Mouse (Mus musculus) gastrocnemius, postnatal 14 days (tissue): Measurements from ENCODE around the gene Gnao1. TPM values are rescaled to one million over a fixed set of nuclear protein-coding genes. Genes with fewer than 3 reads are reported as not detected.

Experiments
- DNase-seq: peaks from one replicate; pipeline ENCODE4 v3.0.0; 2021; ENCODE audit warnings: mixed read lengths
- intact Hi-C: fragments of 180-260 bp; cut with DNase I; formaldehyde crosslinking; loops from one replicate; pipeline ENCODE4 v1.15.1; 2025; ENCODE audit warnings: low total_unique reads
- total RNA-seq, 2 experiments: library from RNA; stranded (reverse); gene quantifications; 2 replicates each; pipeline ENCODE4 v1.2.3; 2021

The Gnao1 gene
- total RNA-seq, 2 experiments from 2014 or later: 11.1 to 11.6 TPM

DNA sequence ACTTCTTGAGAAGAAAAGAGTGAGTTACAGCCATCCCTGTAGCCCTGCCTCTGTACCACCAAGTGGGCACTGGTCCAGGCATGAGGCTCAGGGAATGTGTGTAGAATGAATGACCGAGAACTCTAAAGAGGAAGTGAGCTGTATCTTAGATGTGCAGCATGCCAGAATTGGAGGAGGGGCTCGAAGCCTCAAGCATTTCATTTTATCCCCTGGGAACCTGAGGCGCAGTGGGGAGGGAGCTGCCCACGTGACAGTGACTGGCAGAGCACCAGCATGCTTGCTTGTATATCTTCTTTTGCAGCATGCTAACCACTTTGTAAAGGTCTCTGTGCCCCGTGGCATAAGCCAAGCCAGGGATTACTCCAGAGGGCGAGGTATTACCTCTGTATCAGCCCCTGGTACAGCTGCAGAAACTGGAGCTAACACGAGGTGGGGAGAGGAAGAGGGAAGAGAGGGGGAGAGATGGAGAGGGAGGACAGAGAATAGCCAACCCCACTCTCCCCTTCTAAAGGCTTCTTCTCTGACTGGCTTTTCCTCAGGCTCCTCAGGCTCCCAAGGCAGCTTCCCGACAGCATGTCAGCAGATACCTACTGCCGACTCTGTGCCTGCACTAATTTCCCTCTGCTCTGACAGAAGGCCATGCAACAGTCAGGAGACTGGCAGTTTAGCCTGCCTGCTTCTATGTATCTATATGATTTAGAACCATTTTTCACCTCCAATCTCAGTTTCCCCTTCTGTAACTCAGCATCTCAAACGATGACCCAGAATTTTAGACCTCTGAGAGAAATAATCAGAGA lies 31.4 kb downstream of the Gnao1 start:
- intact Hi-C loops: no loop called here
- DNase-seq: peak; percentile 19

DNA sequence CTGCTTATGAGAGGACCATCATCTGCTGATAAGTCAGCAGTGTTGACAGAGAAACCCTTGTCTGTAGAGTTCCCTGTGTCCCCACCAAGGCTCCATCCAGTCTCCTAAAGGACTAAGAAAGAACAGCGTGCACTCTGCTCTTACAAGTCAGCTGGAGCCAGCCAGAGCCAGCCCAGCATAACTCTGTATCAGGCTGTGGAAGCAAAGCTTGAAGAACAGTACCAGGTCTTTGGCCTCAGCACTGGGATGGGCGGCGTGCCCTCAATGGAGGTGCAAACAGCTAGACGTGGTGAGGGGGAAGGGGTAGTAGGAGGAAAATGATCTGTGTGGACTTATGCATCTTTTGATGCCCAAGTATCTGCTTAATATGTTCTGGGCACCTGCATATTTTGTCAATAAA lies 32.8 kb downstream of the Gnao1 start:
- no peak for DNase-seq
- intact Hi-C loops: no loop called here

- intact Hi-C loops: no loop called here
- DNase-seq: no peak
Measured at GRCm38 (mm10) chr8:93843858-93844502, 34.2 kb downstream of the Gnao1 start.

DNA sequence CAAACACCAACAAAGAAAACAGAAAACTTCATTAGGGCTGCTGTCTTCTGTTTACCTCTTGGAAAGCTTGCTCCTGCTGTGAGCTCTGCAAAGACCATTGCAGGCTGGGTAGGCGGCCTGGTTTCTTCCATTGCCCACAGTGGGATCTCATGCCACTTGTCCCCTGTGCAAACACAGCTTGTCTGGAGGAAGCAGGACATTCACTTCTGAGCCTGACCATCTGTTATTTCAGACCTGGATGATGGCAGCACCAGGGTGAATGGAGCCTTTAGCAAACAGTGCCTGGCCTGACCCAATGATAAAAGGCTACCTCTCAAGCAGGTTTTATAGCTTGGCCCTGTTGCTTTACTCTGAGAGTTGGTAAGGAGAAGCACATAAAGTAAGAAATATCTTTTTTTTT lies 35.4 kb downstream of the Gnao1 start:
- intact Hi-C loops: no loop called here
- DNase-seq: no peak

DNA sequence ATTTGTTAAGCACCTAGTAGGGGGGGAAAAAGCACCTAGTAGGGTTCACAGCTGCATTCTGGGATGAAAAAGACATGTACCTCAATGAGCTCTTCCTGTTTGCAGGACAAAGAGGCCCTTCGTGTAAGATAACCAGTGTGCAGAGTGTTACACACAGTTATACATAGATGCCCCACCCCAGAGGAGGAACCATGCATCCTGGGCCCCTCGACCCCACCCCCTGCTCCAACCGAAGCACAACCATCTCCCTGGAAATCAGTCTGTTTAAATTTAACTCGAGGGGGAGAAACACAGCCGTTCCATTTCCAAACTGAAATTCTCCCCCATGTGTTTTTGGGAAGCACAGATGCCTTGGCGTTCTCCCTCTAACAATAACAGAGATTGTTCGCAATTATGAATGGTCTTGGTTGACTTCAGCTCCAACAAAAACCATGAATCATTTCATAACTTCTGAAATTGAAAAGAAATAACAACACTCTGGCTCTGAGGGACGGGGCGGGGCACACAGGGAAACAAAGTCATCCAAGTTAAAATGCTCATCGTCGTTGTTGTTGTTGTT lies 42.4 kb downstream of the Gnao1 start:
- intact Hi-C loops: no loop called here
- no peak for DNase-seq

DNA sequence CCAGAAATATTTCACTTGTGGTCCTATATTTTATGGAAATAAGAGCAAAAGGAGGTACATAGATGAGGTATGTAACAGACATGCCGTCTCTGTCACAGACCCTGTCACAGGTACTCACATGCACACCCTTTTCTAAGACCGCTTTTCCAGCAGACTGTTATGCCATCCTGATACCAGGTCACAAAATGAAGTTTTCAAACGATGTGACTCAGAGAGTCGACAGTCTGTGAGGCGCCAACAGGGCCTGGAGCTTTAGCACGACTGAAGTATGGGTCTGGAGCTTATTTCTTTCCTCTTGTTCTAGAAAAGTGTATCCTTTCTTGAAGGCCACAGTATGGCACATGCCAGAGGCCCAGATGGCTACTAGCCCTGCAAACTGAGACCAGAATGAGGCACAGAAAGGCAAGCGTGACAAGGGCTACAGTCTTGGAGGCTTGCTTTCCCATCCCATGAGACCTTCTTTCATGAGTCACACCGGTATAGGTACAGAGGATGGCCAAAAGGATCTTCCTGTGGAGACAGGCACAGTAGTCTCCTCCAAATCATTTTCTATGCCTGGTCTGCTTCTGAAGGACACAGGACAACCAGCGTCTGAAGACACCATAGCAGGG lies 43.2 kb downstream of the Gnao1 start:
- no peak for DNase-seq
- intact Hi-C loops: no loop called here

DNA sequence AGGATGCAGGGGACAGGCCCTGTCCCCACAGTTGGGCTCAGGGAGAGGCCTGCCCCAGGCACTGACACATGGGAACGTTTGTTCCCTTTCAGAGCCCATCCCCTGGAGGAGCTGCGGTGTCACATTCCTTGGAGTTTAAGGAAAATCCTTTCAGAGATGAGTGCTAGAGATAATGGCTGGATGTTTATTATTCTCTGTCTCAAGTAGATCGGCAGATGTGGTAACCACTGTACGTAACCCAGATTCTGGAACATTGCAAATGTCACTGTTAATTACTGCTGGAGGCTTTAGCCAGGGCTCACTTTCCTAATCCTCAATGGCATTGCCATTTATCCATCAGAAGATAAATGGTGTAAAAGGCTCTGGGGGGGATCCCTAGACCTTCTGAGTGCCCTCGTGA lies 44.9 kb downstream of the Gnao1 start:
- intact Hi-C loops: no loop called here
- no peak for DNase-seq

DNA sequence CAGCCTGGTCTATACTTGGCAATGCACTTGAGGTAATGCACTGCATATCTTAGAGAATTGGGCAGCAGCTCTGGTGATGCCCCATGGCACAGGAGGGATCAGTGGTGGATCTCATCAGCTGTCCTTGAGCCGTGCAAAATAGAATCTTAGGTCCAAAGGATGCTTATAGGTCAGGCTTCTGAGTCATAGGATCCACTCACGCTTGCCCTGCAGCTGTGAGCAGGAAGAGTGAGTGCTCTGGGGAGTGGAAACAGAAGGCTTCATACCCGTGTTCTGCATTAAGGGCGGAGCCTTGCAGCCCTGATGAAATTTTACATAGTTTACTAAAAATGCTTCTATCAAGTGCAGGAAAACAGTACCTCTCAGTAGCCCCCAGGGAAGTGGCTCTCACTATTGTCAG lies 45.5 kb downstream of the Gnao1 start:
- DNase-seq: no peak
- intact Hi-C loops: no loop called here

GRCm38 (mm10) chr8:93857144-93857543 lies 47.4 kb downstream of the Gnao1 start:
- intact Hi-C loops: no loop called here
- no peak for DNase-seq

DNA sequence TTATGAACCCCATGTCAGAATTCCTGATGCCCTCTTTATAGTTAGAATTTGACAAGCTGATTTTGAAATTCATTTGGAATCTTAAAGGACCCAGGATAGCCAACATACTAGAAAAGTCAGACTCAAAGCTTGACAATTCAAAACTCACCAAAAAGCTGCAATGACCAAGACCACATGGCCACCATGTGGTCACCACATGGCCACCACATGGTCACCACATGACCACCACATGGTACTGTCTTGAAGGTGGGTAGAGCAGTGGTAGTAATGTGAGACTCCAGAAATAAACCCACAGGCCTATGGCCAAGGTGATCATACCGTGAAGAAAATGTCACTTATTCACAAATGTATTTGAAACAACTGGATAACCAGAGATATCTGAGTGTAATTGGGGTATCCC lies 48.5 kb downstream of the Gnao1 start:
- intact Hi-C loops: no loop called here

DNA sequence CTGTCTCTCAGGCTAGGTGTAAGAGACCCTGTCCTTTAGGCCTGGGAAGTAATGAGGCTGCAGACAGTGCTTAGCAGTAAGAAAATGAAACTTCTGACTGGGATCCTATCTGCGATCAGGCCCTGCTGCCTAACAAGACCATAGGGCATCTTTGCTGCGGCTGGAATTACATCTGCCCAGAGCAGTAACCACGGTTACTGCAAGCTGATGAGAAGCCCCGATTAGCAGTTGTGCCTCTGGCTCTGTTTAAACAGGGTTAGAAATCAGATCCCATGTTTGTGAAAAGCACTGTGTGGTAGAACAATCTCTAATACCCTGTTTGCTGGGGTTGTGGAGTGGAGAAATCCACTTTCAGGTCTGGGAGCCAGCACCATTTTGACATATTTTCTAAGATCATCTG lies 50.3 kb downstream of the Gnao1 start:
- DNase-seq: no peak
- intact Hi-C loops: no loop called here

More for the DNA sequence above, 48.5 kb downstream of the Gnao1 start:
- DNase-seq: no peak

DNA sequence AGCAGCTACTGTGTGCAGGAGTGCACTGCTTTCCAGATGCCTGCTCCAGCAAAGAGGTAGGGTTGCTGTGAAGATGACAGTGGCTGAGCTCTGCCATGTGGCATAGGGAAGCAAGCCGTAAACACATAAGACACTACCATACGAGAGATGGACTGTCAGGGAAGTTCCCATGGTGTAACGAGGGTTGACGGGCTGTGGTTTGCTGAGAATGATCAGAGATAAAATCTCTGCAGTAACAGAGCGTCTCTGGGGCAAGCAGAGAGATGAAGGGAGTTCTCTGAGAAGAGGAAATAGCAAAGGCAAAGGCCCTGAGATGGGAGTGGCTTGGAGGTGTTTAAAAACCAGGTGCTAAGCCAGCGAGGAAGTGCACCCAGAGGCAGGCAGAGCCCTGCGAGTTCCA lies 54.3 kb downstream of the Gnao1 start:
- intact Hi-C loops: no loop called here
- DNase-seq: no peak

- intact Hi-C loops: no loop called here
- DNase-seq: no peak
Measured at GRCm38 (mm10) chr8:93866271-93866670, 56.5 kb downstream of the Gnao1 start.

GRCm38 (mm10) chr8:93868486-93869221 lies 58.9 kb downstream of the Gnao1 start:
- DNase-seq: no peak
- intact Hi-C loops: no loop called here

- no peak for DNase-seq
- intact Hi-C loops: no loop called here
Measured at GRCm38 (mm10) chr8:93871275-93871674, 61.5 kb downstream of the Gnao1 start.

DNA sequence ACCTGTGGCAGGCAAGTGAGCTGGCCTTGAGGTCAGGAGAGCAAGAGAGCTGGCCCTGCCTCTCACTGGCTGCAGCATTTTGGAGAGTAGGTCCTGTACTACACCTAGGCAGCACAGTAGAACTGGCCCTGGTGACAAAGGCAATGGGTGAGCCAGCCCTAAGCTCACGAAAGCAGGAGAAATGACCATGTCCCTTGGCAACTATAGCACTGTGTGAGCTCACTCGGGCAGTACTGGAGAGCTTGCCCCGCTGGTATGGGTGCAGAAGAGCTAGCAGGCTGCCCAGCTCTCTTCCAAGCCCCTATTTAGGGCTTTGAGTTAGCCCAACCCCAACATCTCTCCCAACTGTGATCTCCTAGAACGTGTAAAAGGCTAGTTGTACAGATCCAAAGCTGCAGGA lies 68.6 kb downstream of the Gnao1 start:
- DNase-seq: no peak
- intact Hi-C loops: no loop called here

DNA sequence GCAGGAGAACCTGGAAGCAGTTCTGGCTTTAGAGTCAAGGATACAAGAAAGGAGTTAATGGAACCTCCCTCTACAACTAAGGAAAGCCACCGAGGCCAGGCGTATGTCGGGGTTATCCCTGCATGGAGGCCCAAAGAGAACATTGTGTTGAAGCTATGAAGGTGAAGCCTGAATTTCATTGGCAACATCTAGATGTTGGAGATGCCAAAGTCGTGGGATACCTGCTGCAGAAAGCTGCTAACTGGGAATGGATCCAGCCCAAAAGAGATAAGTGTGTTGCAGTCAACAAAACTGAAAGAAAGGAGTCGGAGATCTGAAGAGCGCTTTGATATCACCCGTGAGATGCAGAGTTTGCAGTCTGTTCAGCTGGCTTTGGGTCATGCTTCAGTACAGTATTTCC lies 70.2 kb downstream of the Gnao1 start:
- intact Hi-C loops: no loop called here
- DNase-seq: no peak

- DNase-seq: no peak
Measured at GRCm38 (mm10) chr8:93881381-93881780, 71.6 kb downstream of the Gnao1 start.

GRCm38 (mm10) chr8:93883241-93883640 lies 73.5 kb downstream of the Gnao1 start:
- intact Hi-C loops: no loop called here

More at GRCm38 (mm10) chr8:93881381-93881780, 71.6 kb downstream of the Gnao1 start:
- intact Hi-C loops: no loop called here

GRCm38 (mm10) chr8:93883771-93884170 lies 74.0 kb downstream of the Gnao1 start:
- intact Hi-C loops: no loop called here
- no peak for DNase-seq

More at GRCm38 (mm10) chr8:93883241-93883640, 73.5 kb downstream of the Gnao1 start:
- DNase-seq: no peak
